Mouse (Mus musculus) forebrain, embryonic 16.5 days (tissue): ENCODE data around the gene Wasf1. TPM values are rescaled to one million over a fixed set of nuclear protein-coding genes. Genes with fewer than 3 reads are reported as not detected.
A peak's percentile ranks its signal among the peaks of the same experiment; 100 is the strongest.

Experiments used
- ATAC-seq: fragments of 200-750 bp; cut with Nextera tagmentation; 2 replicates; pipeline ENCODE4 v1.8.0; 2017; ENCODE audit warnings: mild to moderate bottlenecking, moderate library complexity
- H3K27ac ChIP-seq: fragments of 300-500 bp; sonication (generic); 2 replicates; pipeline ENCODE4 v1.5.1; 2014; ENCODE audit warnings: low read length, control low read depth
- H3K27me3 ChIP-seq: fragments of 300-500 bp; sonication (generic); replicated peaks from 2 replicates; pipeline ENCODE4 v1.6.1; 2014; ENCODE audit warnings: low read length; ENCODE audit not compliant: control insufficient read depth, insufficient read depth
- H3K36me3 ChIP-seq: fragments of 300-500 bp; sonication (generic); 2 replicates; pipeline ENCODE4 v1.6.1; 2014; ENCODE audit not compliant: control insufficient read depth, insufficient read depth
- H3K4me1 ChIP-seq: fragments of 300-500 bp; sonication (generic); replicated peaks from 2 replicates; pipeline ENCODE4 v1.6.1; 2014; ENCODE audit warnings: low read length; ENCODE audit not compliant: control insufficient read depth, insufficient read depth
- H3K4me2 ChIP-seq: fragments of 300-500 bp; sonication (generic); 2 replicates; pipeline ENCODE4 v1.6.1; 2014; ENCODE audit warnings: mild to moderate bottlenecking, low read length, control low read depth
- H3K4me3 ChIP-seq: fragments of 300-500 bp; sonication (generic); replicated peaks from 2 replicates; pipeline ENCODE4 v1.5.1; 2014; ENCODE audit warnings: mild to moderate bottlenecking, low read length, control low read depth
- H3K9ac ChIP-seq: fragments of 300-500 bp; sonication (generic); replicated peaks from 2 replicates; pipeline ENCODE4 v1.6.1; 2014; ENCODE audit warnings: low read depth, low read length, control low read depth
- H3K9me3 ChIP-seq: fragments of 300-500 bp; sonication (generic); 2 replicates; pipeline ENCODE4 v1.6.1; 2016; ENCODE audit warnings: low read length; ENCODE audit not compliant: control insufficient read depth
- WGBS: fragments of 180-500 bp; shearing (Covaris S2); extraction: QIAGEN DNeasy Blood & Tissue Kit; methylation state at CpG from one replicate; pipeline ENCODE4 v1.1.7; 2014; 5-methylcytosine and 5-hydroxymethylcytosine counted together
- polyA plus RNA-seq: library from polyadenylated mRNA; unstranded; fragments of >200 nt; fragmentation: Nextera tagmentation; extraction: Ambion mirVana; gene quantifications from 2 replicates; pipeline ENCODE4 v1.2.1, GENCODE M21; 2015

The Wasf1 gene
- polyA plus RNA-seq, 1 experiment from 2014 or later = 105 TPM

GRCm38 (mm10) chr10:40984600-40984999 is 101.3 kb downstream of the Wasf1 start:
- Histone ChIP-seq H3K36me3 (no peaks in the 10 kb centered on the region), H3K9me3 (no peaks in the 10 kb centered on the region), H3K4me3 (no peak overlapping the region), H3K9ac (no peak overlapping the region), H3K4me1 (peaks cover 6% of the 10 kb centered on the region; the same call in 1 of the 2 replicates), H3K27me3 (no peaks in the 10 kb centered on the region), H3K27ac (no peak overlapping the region), H3K4me2 (no peak overlapping the region)
- ATAC-seq = no peak
- WGBS = 79% methylated on average over 3 of the region's 3 CpGs

- Histone ChIP-seq H3K9me3 (no peaks in the 10 kb centered on the region), H3K4me2 (no peak overlapping the region; the same call in 1 of the 2 replicates), H3K4me3 (no peak overlapping the region), H3K4me1 (peaks cover 6% of the 10 kb centered on the region; the same call in 1 of the 2 replicates), H3K36me3 (no peaks in the 10 kb centered on the region), H3K27me3 (no peaks in the 10 kb centered on the region), H3K9ac (no peak overlapping the region), H3K27ac (no peak overlapping the region)
- 12% methylated on average over 13 of the region's 13 CpGs for WGBS
- ATAC-seq = peak; percentile 90
Observed at GRCm38 (mm10) chr10:40985350-40985749, 102.1 kb downstream of the Wasf1 start.

Other genes with a start within 250 kb of the Wasf1 start
- 0.27 and 0.47 TPM in 2 replicates for gene Mettl24, start 200.2 kb upstream of the Wasf1 start, polyA plus RNA-seq
- 32.6 and 33.6 TPM in 2 replicates for gene Cdc40, start 164 bp upstream of the Wasf1 start, polyA plus RNA-seq
- 2.0 and 3.3 TPM in 2 replicates for gene Gpr6, start 188.8 kb downstream of the Wasf1 start, polyA plus RNA-seq